Mouse (Mus musculus) embryonic facial prominence, embryonic 14.5 days (tissue): Measurements from ENCODE around the gene Nol3. TPM values are rescaled to one million over a fixed set of nuclear protein-coding genes. Genes with fewer than 3 reads are reported as not detected.

Experiments used
- ATAC-seq: fragments of 200-750 bp; cut with Nextera tagmentation; 2 replicates; pipeline ENCODE4 v1.8.0; 2017; ENCODE audit warnings: low read depth, moderate number of reproducible peaks, moderate TSS enrichment
- DNase-seq: peaks from one replicate; pipeline ENCODE4 v3.0.0-alpha.2; 2015; ENCODE audit warnings: low spot score
- H3K27ac ChIP-seq: fragments of 300-500 bp; sonication (generic); replicated peaks from 2 replicates; pipeline ENCODE4 v1.5.1; 2014; ENCODE audit warnings: low read depth, mild to moderate bottlenecking, low read length, moderate library complexity
- H3K27me3 ChIP-seq: fragments of 300-500 bp; sonication (generic); replicated peaks from 2 replicates; pipeline ENCODE4 v1.6.1; 2014; ENCODE audit warnings: low read length; ENCODE audit not compliant: control insufficient read depth, insufficient read depth
- H3K36me3 ChIP-seq: fragments of 300-500 bp; sonication (generic); 2 replicates; pipeline ENCODE4 v1.6.1; 2014; ENCODE audit warnings: low read length, mixed read lengths; ENCODE audit not compliant: control insufficient read depth, insufficient read depth
- H3K4me1 ChIP-seq: fragments of 300-500 bp; sonication (generic); 2 replicates; pipeline ENCODE4 v1.6.1; 2014; ENCODE audit warnings: antibody characterized with exemption, low read length; ENCODE audit not compliant: control insufficient read depth, insufficient read depth
- H3K4me2 ChIP-seq: fragments of 300-500 bp; sonication (generic); 2 replicates; pipeline ENCODE4 v1.6.1; 2014; ENCODE audit warnings: low read depth, mild to moderate bottlenecking, low read length, moderate library complexity, mixed read lengths
- H3K4me3 ChIP-seq: fragments of 300-500 bp; sonication (generic); 2 replicates; pipeline ENCODE4 v1.5.1; 2014; ENCODE audit warnings: low read depth, mild to moderate bottlenecking, low read length
- H3K9ac ChIP-seq: fragments of 300-500 bp; sonication (generic); 2 replicates; pipeline ENCODE4 v1.6.1; 2014; ENCODE audit warnings: low read depth, mild to moderate bottlenecking, low read length, moderate library complexity, mixed read lengths
- H3K9me3 ChIP-seq: fragments of 300-500 bp; sonication (generic); 2 replicates; pipeline ENCODE4 v1.6.1; 2016; ENCODE audit warnings: low read length; ENCODE audit not compliant: control insufficient read depth
- WGBS: fragments of 180-500 bp; shearing (Covaris S2); extraction: QIAGEN DNeasy Blood & Tissue Kit; methylation state at CpG from one replicate; pipeline ENCODE4 v1.1.7; 2014; 5-methylcytosine and 5-hydroxymethylcytosine counted together
- polyA plus RNA-seq: library from polyadenylated mRNA; unstranded; fragments of >200 nt; fragmentation: Nextera tagmentation; extraction: Ambion mirVana; gene quantifications from 2 replicates; pipeline ENCODE4 v1.2.1, GENCODE M21; 2014

Nol3 gene
- polyA plus RNA-seq, 1 experiment from 2014 or later: 5.4 TPM

- Histone ChIP-seq H3K9me3 (peaks cover 4% of the 10 kb centered on the region; the same call in 1 of the 2 replicates), H3K36me3 (no peaks in the 10 kb centered on the region), H3K9ac (no peak overlapping the region), H3K4me2 (no peak overlapping the region), H3K27ac (no peak overlapping the region), H3K27me3 (peaks cover 60% of the 10 kb centered on the region), H3K4me3 (no peak overlapping the region), H3K4me1 (peaks cover 13% of the 10 kb centered on the region)
- WGBS: 74% methylated on average over 7 of the region's 7 CpGs
- DNase-seq: no peak
- ATAC-seq: no peak
These were observed 15.4 kb upstream of the Nol3 start for GRCm38 (mm10) chr8:105260371-105261099.

- Histone ChIP-seq H3K27ac (no peak overlapping the region), H3K4me1 (peaks cover 11% of the 10 kb centered on the region), H3K4me2 (no peak overlapping the region), H3K9ac (no peak overlapping the region), H3K9me3 (peaks cover 8% of the 10 kb centered on the region; the same call in 1 of the 2 replicates), H3K27me3 (peaks cover 59% of the 10 kb centered on the region), H3K4me3 (no peak overlapping the region), H3K36me3 (no peaks in the 10 kb centered on the region)
- DNase-seq (no peak), ATAC-seq (no peak)
- 85% methylated on average over 12 of the region's 12 CpGs for WGBS
These were observed 14.5 kb upstream of the Nol3 start for GRCm38 (mm10) chr8:105261326-105261980.

- ATAC-seq: no peak
- peak overlapping the region; percentile 72 for H3K4me3 ChIP-seq
- H3K36me3 ChIP-seq: no peaks in the 10 kb centered on the region
- DNase-seq: no peak
- peaks cover 68% of the 10 kb centered on the region for H3K27me3 ChIP-seq
- no peak overlapping the region for H3K9ac ChIP-seq
- peak overlapping the region; percentile 91 for H3K4me2 ChIP-seq
- no peak overlapping the region for H3K27ac ChIP-seq
- peaks cover 11% of the 10 kb centered on the region for H3K4me1 ChIP-seq
- H3K9me3 ChIP-seq: peaks cover 8% of the 10 kb centered on the region; the same call in 1 of the 2 replicates
- 41% methylated on average over 16 of the region's 16 CpGs for WGBS
These were observed 12.6 kb upstream of the Nol3 start for GRCm38 (mm10) chr8:105263244-105263912.

GRCm38 (mm10) chr8:105264024-105264982, 11.6 kb upstream of the Nol3 start, which contains the start of the genes Tradd and Fbxl8:
Tradd (minus strand) TSS chr8:105264609.
Fbxl8 (plus strand) TSS chr8:105264648.
- Histone ChIP-seq H3K27me3 (peaks cover 68% of the 10 kb centered on the region), H3K4me1 (peaks cover 17% of the 10 kb centered on the region), H3K9ac (peak within 1 kb of the TSS; percentile 72), H3K9me3 (peaks cover 8% of the 10 kb centered on the region; the same call in 1 of the 2 replicates), H3K27ac (no peak within 1 kb of the TSS), H3K4me2 (peak within 1 kb of the TSS; percentile 91), H3K4me3 (peak within 1 kb of the TSS; percentile 72), H3K36me3 (no peaks in the 10 kb centered on the region)
- 2% methylated on average over 42 of the region's 54 CpGs for WGBS
- DNase-seq (peak; percentile 80), ATAC-seq (peak; percentile 53; the same call in 1 of the 2 replicates)

- WGBS: 17% methylated on average over 10 of the region's 10 CpGs
- peak overlapping the region; percentile 91 for H3K4me2 ChIP-seq
- H3K4me1 ChIP-seq: peaks cover 22% of the 10 kb centered on the region; the same call in 1 of the 2 replicates
- peaks cover 68% of the 10 kb centered on the region for H3K27me3 ChIP-seq
- DNase-seq (no peak), ATAC-seq (no peak)
- peak overlapping the region; percentile 72 for H3K4me3 ChIP-seq
- H3K36me3 ChIP-seq: no peaks in the 10 kb centered on the region
- H3K9me3 ChIP-seq: peaks cover 8% of the 10 kb centered on the region; the same call in 1 of the 2 replicates
- no peak overlapping the region for H3K27ac ChIP-seq
- peak overlapping the region; percentile 72; the same call in 1 of the 2 replicates for H3K9ac ChIP-seq
These were observed 10.8 kb upstream of the Nol3 start for GRCm38 (mm10) chr8:105265128-105265527.

GRCm38 (mm10) chr8:105266775-105267174, 9.2 kb upstream of the Nol3 start:
- ATAC-seq: no peak
- WGBS: 19% methylated on average over 13 of the region's 13 CpGs
- no peak for DNase-seq
- peaks cover 24% of the 10 kb centered on the region; the same call in 1 of the 2 replicates for H3K4me1 ChIP-seq
- no peaks in the 10 kb centered on the region for H3K36me3 ChIP-seq
- H3K4me3 ChIP-seq: no peak overlapping the region
- H3K9ac ChIP-seq: no peak overlapping the region
- peaks cover 70% of the 10 kb centered on the region for H3K27me3 ChIP-seq
- H3K4me2 ChIP-seq: no peak overlapping the region
- H3K27ac ChIP-seq: no peak overlapping the region
- H3K9me3 ChIP-seq: 0 out of 2 replicates have a peak, but pooled peaks cover 4% of the 10 kb centered on the region

GRCm38 (mm10) chr8:105268342-105269074, 7.4 kb upstream of the Nol3 start:
- DNase-seq (peak; percentile 91), ATAC-seq (peak; percentile 82)
- no peak overlapping the region for H3K27ac ChIP-seq
- no peaks in the 10 kb centered on the region for H3K36me3 ChIP-seq
- peaks cover 86% of the 10 kb centered on the region for H3K27me3 ChIP-seq
- under 1% methylated on average over 62 of the region's 65 CpGs for WGBS
- peaks cover 24% of the 10 kb centered on the region; the same call in 1 of the 2 replicates for H3K4me1 ChIP-seq
- 0 out of 2 replicates have a peak, but pooled peaks cover 4% of the 10 kb centered on the region for H3K9me3 ChIP-seq
- H3K9ac ChIP-seq: peak overlapping the region; percentile 52
- peak overlapping the region; percentile 50 for H3K4me3 ChIP-seq
- peak overlapping the region; percentile 88 for H3K4me2 ChIP-seq
